Mouse (Mus musculus): ENCODE data around the gene Steap3. TPM values are rescaled to one million over a fixed set of nuclear protein-coding genes. Genes with fewer than 3 reads are reported as not detected.

Gene Steap3
- total RNA-seq, 2 experiments from 2014 or later, result 5.5 to 5.6 TPM

- intact Hi-C loops (cut with DNase I), result no loop called here
- no peak overlapping the region for H3K27ac ChIP-seq
Observed at GRCm38 (mm10) chr1:120248156-120248555, 24.3 kb downstream of the Steap3 start.

GRCm38 (mm10) chr1:120247351-120247750 is 25.2 kb downstream of the Steap3 start:
- no peak for TF ChIP-seq CTCF (IDR thresholded peaks at IDR 0.05)
- H3K27ac ChIP-seq, result no peak overlapping the region
- H3K4me3 ChIP-seq, result no peak overlapping the region
- DNase-seq (ENCODE audit: extremely low spot score in 1 of 2, low spot score in 2 of 2), result no peak
- intact Hi-C loops (cut with DNase I), result no loop called here

More at GRCm38 (mm10) chr1:120248156-120248555, 24.3 kb downstream of the Steap3 start:
- H3K4me3 ChIP-seq, result no peak overlapping the region
- TF ChIP-seq CTCF (IDR thresholded peaks at IDR 0.05), result no peak
- peak in 1 of 2 experiments; percentile 24 for DNase-seq (ENCODE audit: extremely low spot score in 1 of 2, low spot score in 2 of 2)

GRCm38 (mm10) chr1:120246946-120247345 is 25.6 kb downstream of the Steap3 start:
- TF ChIP-seq CTCF (IDR thresholded peaks at IDR 0.05), result no peak
- intact Hi-C loops (cut with DNase I), result no loop called here
- H3K4me3 ChIP-seq, result no peak overlapping the region
- no peak for DNase-seq (ENCODE audit: extremely low spot score in 1 of 2, low spot score in 2 of 2)
- H3K27ac ChIP-seq, result no peak overlapping the region

- H3K27ac ChIP-seq, result no peak overlapping the region
- intact Hi-C loops (cut with DNase I), result no loop called here
- TF ChIP-seq CTCF (IDR thresholded peaks at IDR 0.05), result no peak
- DNase-seq (ENCODE audit: extremely low spot score in 1 of 2, low spot score in 2 of 2), result peak; percentile 18 to 36
- H3K4me3 ChIP-seq, result no peak overlapping the region
Observed at GRCm38 (mm10) chr1:120245661-120246131, 26.8 kb downstream of the Steap3 start.

- no peak for TF ChIP-seq CTCF (IDR thresholded peaks at IDR 0.05)
- no peak for DNase-seq (ENCODE audit: extremely low spot score in 1 of 2, low spot score in 2 of 2)
- H3K4me3 ChIP-seq, result no peak overlapping the region
- intact Hi-C loops (cut with DNase I), result no loop called here
- H3K27ac ChIP-seq, result no peak overlapping the region
Observed at GRCm38 (mm10) chr1:120244646-120245045, 27.9 kb downstream of the Steap3 start.

- peak; percentile 18 for TF ChIP-seq CTCF (IDR thresholded peaks at IDR 0.05)
- DNase-seq (ENCODE audit: extremely low spot score in 1 of 2, low spot score in 2 of 2), result no peak
- intact Hi-C loops (cut with DNase I), result no loop called here
Observed at GRCm38 (mm10) chr1:120243987-120244386, 28.5 kb downstream of the Steap3 start.

GRCm38 (mm10) chr1:120237068-120237467 is 35.4 kb downstream of the Steap3 start:
- no peak overlapping the region for H3K4me3 ChIP-seq
- peak; percentile 24 for TF ChIP-seq CTCF (IDR thresholded peaks at IDR 0.05)
- no peak overlapping the region for H3K27ac ChIP-seq
- intact Hi-C loops (cut with DNase I), result no loop called here
- no peak for DNase-seq (ENCODE audit: extremely low spot score in 1 of 2, low spot score in 2 of 2)

More at GRCm38 (mm10) chr1:120243987-120244386, 28.5 kb downstream of the Steap3 start:
- Histone ChIP-seq H3K27ac (no peak overlapping the region), H3K4me3 (no peak overlapping the region)

- TF ChIP-seq CTCF (IDR thresholded peaks at IDR 0.05), result no peak
- no peak for DNase-seq (ENCODE audit: extremely low spot score in 1 of 2, low spot score in 2 of 2)
- no peak overlapping the region for H3K4me3 ChIP-seq
- intact Hi-C loops (cut with DNase I), result no loop called here
- H3K27ac ChIP-seq, result no peak overlapping the region
Observed at GRCm38 (mm10) chr1:120236424-120236823, 36.1 kb downstream of the Steap3 start.

- no peak overlapping the region for H3K4me3 ChIP-seq
- intact Hi-C loops (cut with DNase I), result no loop called here
- DNase-seq (ENCODE audit: extremely low spot score in 1 of 2, low spot score in 2 of 2), result no peak
- H3K27ac ChIP-seq, result no peak overlapping the region
- no peak for TF ChIP-seq CTCF (IDR thresholded peaks at IDR 0.05)
Observed at GRCm38 (mm10) chr1:120235631-120236215, 36.8 kb downstream of the Steap3 start.

GRCm38 (mm10) chr1:120232170-120232569 is 40.3 kb downstream of the Steap3 start:
- no peak overlapping the region for H3K4me3 ChIP-seq
- no peak for TF ChIP-seq CTCF (IDR thresholded peaks at IDR 0.05)
- no peak overlapping the region for H3K27ac ChIP-seq
- intact Hi-C loops (cut with DNase I), result no loop called here
- no peak for DNase-seq (ENCODE audit: extremely low spot score in 1 of 2, low spot score in 2 of 2)

GRCm38 (mm10) chr1:120231334-120231733 is 41.2 kb downstream of the Steap3 start:
- Histone ChIP-seq H3K4me3 (no peak overlapping the region), H3K27ac (no peak overlapping the region)
- peak; percentile 62 for TF ChIP-seq CTCF (IDR thresholded peaks at IDR 0.05)
- peak; percentile 29 to 33 for DNase-seq (ENCODE audit: extremely low spot score in 1 of 2, low spot score in 2 of 2)
- intact Hi-C loops (cut with DNase I), result loop anchor here (1.0 kb wide), 1 partner anchor 107 kb away; no protein-coding TSS in a partner anchor

GRCm38 (mm10) chr1:120229723-120230471 is 42.6 kb downstream of the Steap3 start:
- TF ChIP-seq CTCF (IDR thresholded peaks at IDR 0.05), result no peak
- Histone ChIP-seq H3K4me3 (no peak overlapping the region), H3K27ac (no peak overlapping the region)
- intact Hi-C loops (cut with DNase I), result no loop called here
- no peak for DNase-seq (ENCODE audit: extremely low spot score in 1 of 2, low spot score in 2 of 2)
